Mouse (Mus musculus) neural tube, embryonic 12.5 days (tissue): ENCODE measurements at regions not wholly inside any gene's neighbourhood (a gene's known extent, or its start where the extent isn't known, plus 50 kb on each side); places are given as distances from the start of the nearest gene placed in this dataset.

Experiments used
- ATAC-seq: fragments of 200-750 bp; cut with Nextera tagmentation; 2 replicates; pipeline ENCODE4 v1.8.0; 2017; ENCODE audit warnings: low read depth, mild to moderate bottlenecking, moderate TSS enrichment, moderate library complexity; ENCODE audit not compliant: low FRiP score
- H3K27ac ChIP-seq: fragments of 300-500 bp; sonication (generic); 2 replicates; pipeline ENCODE4 v1.5.1; 2016
- H3K27me3 ChIP-seq: fragments of 300-500 bp; sonication (generic); replicated peaks from 2 replicates; pipeline ENCODE4 v1.6.1; 2016; ENCODE audit warnings: mild to moderate bottlenecking
- H3K36me3 ChIP-seq: fragments of 300-500 bp; sonication (generic); 2 replicates; pipeline ENCODE4 v1.6.1; 2016; ENCODE audit warnings: mild to moderate bottlenecking
- H3K4me1 ChIP-seq: fragments of 300-500 bp; sonication (generic); 2 replicates; pipeline ENCODE4 v1.6.1; 2016
- H3K4me2 ChIP-seq: fragments of 300-500 bp; sonication (generic); replicated peaks from 2 replicates; pipeline ENCODE4 v1.6.1; 2016; ENCODE audit warnings: mild to moderate bottlenecking
- H3K4me3 ChIP-seq: fragments of 300-500 bp; sonication (generic); 2 replicates; pipeline ENCODE4 v1.5.1; 2016
- H3K9ac ChIP-seq: fragments of 300-500 bp; sonication (generic); 2 replicates; pipeline ENCODE4 v1.6.1; 2016; ENCODE audit warnings: mild to moderate bottlenecking
- H3K9me3 ChIP-seq: fragments of 300-500 bp; sonication (generic); 2 replicates; pipeline ENCODE4 v1.6.1; 2016; ENCODE audit warnings: mild to moderate bottlenecking
- WGBS: fragments of 180-500 bp; shearing (Covaris S2); methylation state at CpG from one replicate; pipeline ENCODE4 v1.1.7; 2016; 5-methylcytosine and 5-hydroxymethylcytosine counted together

DNA sequence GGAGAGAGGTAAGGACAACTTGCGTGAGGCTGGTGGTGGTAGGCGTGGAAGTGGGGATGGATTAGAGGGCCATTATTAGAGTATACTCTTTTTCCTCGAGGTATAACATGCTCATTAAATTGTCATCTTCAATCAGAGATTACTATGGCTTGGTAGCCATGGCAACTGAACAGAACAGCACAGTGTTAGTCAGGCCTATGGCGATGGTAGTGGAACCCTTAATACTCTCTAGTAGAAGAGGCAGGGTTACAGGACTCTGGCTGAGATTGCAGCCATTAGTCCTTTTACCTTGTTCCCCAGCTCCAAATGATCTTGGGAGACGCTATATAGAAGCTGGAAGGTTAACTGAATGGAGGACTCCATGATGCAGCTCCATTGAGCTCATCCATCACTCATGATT lies 131.5 kb downstream of the En1 start:
- H3K27me3 ChIP-seq: no peaks in the 10 kb centered on the region
- H3K9me3 ChIP-seq: no peaks in the 10 kb centered on the region
- H3K36me3 ChIP-seq: no peaks in the 10 kb centered on the region
- no peak overlapping the region for H3K4me3 ChIP-seq
- H3K4me2 ChIP-seq: no peak overlapping the region
- WGBS: 82% methylated on average over 5 of the region's 5 CpGs
- H3K4me1 ChIP-seq: no peaks in the 10 kb centered on the region
- no peak overlapping the region for H3K27ac ChIP-seq
- no peak overlapping the region for H3K9ac ChIP-seq
- no peak for ATAC-seq

DNA sequence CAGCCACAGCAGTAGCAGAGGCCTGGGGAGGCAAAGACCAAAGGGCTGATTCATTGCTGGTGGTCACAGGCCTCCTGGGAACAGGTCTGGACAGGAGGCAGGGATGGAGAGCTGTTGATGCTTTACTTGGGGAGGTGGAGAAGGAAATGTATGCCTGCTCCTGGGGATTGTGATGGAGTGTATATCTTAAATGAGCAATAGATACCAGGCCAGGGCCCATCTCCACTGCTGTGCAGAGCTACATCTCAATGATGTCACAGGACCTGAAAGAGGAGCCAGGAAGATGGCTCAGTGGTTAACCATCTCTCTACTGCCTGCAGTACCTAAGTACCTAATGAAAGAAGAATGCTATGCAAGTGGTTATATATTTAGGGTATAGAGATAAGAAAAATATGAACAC lies 132.6 kb downstream of the En1 start:
- H3K4me3 ChIP-seq: no peak overlapping the region
- ATAC-seq: no peak
- H3K27ac ChIP-seq: no peak overlapping the region
- no peak overlapping the region for H3K9ac ChIP-seq
- H3K4me1 ChIP-seq: no peaks in the 10 kb centered on the region
- H3K9me3 ChIP-seq: no peaks in the 10 kb centered on the region
- H3K4me2 ChIP-seq: no peak overlapping the region
- no peaks in the 10 kb centered on the region for H3K36me3 ChIP-seq
- no peaks in the 10 kb centered on the region for H3K27me3 ChIP-seq

DNA sequence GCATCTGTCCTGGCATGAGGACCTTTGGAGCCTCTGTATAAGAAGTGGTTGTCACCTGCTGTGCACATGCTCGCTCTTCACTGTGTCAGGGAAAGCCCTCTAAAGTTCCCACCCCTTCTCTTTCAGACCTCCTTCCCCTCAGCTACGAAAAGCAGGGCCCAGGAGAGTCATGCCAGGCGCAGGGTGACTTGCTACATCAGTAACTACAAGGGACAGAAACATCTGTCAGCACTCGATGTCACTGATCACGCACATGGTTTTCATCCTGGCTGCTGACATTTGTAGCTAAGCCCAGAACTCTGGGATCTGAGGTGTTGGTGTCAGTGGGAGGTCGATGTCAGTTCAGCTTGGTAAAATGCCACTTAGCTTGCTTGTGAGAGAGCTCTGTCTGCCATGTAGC lies 137.3 kb downstream of the En1 start:
- H3K9me3 ChIP-seq: no peaks in the 10 kb centered on the region
- H3K4me1 ChIP-seq: no peaks in the 10 kb centered on the region
- H3K36me3 ChIP-seq: no peaks in the 10 kb centered on the region
- ATAC-seq: no peak
- H3K9ac ChIP-seq: no peak overlapping the region
- H3K4me2 ChIP-seq: no peak overlapping the region
- 70% methylated on average over 6 of the region's 6 CpGs for WGBS
- no peaks in the 10 kb centered on the region for H3K27me3 ChIP-seq
- H3K4me3 ChIP-seq: no peak overlapping the region
- no peak overlapping the region for H3K27ac ChIP-seq

DNA sequence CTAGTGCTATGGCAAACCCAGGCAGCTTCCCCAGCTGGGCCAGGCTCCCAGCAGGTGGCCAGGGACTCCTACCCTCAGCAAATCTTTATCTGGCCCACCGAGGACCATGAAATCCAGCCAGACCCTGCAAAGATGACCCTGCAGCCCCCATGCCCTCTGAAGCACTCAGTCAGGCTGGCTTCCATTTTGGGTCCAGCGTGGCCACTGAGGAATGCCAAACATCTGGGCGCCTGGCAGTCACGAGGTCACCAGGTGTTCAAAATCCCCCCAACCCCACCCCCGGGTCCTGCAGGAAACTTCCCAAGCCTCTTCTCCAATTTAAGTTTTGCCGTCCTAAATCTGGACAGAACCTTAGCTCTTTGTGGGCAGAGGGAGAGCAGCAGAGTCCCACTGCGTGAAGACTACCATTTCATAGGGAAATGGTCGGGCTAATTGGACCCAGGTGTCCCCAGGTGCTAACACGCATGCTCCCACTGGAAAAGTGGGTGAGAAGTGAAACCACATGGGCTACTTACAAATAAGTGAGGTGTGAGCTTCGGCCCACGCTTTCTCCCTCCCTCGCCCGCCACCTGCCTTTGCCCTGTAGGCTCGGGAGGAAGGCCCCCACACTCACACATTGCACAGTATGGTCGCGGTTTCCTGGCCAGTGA lies 139.0 kb downstream of the En1 start:
- Histone ChIP-seq H3K27ac (no peak overlapping the region), H3K27me3 (no peaks in the 10 kb centered on the region), H3K4me2 (no peak overlapping the region), H3K4me3 (no peak overlapping the region), H3K9ac (no peak overlapping the region), H3K4me1 (no peaks in the 10 kb centered on the region), H3K9me3 (no peaks in the 10 kb centered on the region), H3K36me3 (no peaks in the 10 kb centered on the region)
- WGBS: 83% methylated on average over 16 of the region's 16 CpGs
- ATAC-seq: no peak

DNA sequence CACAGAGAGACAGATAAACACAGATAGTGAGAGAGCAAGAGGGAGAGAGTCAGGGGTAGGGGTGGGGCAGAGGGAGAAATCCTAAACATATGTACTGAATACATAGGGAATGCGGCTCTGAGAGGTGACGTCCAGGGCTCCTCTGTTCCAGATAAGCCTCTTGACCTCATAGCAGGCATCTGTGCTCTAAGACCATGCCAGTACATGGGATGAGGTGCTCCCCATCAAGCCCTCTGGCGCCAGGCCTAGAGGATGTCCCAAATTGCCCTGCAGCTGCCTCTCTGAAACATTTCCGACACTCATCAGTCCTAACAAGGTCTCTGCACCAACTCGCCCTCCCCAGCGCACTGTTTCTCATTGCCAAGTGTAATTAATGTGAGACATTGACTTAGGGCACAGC lies 146.7 kb downstream of the En1 start:
- H3K4me1 ChIP-seq: no peaks in the 10 kb centered on the region
- H3K36me3 ChIP-seq: no peaks in the 10 kb centered on the region
- WGBS: 85% methylated on average over 6 of the region's 6 CpGs
- no peak overlapping the region for H3K4me3 ChIP-seq
- H3K9ac ChIP-seq: no peak overlapping the region
- H3K9me3 ChIP-seq: no peaks in the 10 kb centered on the region
- no peak overlapping the region for H3K27ac ChIP-seq
- no peaks in the 10 kb centered on the region for H3K27me3 ChIP-seq
- H3K4me2 ChIP-seq: no peak overlapping the region
- ATAC-seq: no peak

DNA sequence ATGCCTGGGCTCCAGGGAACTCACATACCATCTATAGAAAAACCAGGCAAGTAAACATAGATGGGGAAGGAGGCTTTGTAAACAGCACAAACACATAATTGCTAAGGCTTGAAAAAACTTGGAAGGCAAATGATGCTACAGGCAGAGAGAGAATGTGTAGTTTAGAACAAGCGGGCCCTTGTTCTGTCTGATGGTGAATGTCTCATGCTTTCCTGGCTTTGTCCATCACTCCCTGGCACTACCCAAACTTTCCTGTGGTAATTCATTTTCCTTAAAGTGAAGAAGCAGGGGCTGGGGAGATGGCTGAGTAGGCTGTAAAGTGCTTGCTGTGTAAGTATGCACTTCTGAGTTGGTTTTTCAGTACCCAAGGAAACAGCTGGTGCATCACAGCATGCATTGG lies 151.2 kb downstream of the En1 start:
- ATAC-seq: no peak
- WGBS: 95% methylated on average over 1 of the region's 1 CpGs

DNA sequence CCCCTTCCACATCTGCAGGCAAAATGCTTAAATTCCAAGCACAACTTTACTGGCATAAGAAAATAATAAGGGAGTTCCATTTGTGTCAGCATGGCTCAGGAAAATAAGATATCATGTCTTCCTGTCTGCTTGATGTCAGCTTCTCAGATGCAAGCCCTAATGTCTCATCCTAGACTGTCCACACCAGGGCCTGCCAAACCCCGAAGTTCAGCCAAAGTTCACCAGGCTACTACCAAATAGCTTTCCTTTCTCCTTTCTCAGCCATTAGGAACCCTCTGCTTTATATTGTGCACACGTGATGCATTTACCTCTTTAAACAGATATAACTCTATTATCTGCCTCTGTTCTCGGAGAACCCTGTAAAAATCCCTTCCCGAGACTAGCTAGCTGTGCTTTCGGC lies 152.1 kb downstream of the En1 start:
- ATAC-seq: no peak
- no peak overlapping the region for H3K4me2 ChIP-seq

More for the DNA sequence above, 151.2 kb downstream of the En1 start:
- no peaks in the 10 kb centered on the region for H3K36me3 ChIP-seq
- no peaks in the 10 kb centered on the region for H3K4me1 ChIP-seq
- no peak overlapping the region for H3K4me2 ChIP-seq
- no peak overlapping the region for H3K9ac ChIP-seq
- H3K9me3 ChIP-seq: no peaks in the 10 kb centered on the region
- no peaks in the 10 kb centered on the region for H3K27me3 ChIP-seq
- H3K27ac ChIP-seq: no peak overlapping the region
- no peak overlapping the region for H3K4me3 ChIP-seq

DNA sequence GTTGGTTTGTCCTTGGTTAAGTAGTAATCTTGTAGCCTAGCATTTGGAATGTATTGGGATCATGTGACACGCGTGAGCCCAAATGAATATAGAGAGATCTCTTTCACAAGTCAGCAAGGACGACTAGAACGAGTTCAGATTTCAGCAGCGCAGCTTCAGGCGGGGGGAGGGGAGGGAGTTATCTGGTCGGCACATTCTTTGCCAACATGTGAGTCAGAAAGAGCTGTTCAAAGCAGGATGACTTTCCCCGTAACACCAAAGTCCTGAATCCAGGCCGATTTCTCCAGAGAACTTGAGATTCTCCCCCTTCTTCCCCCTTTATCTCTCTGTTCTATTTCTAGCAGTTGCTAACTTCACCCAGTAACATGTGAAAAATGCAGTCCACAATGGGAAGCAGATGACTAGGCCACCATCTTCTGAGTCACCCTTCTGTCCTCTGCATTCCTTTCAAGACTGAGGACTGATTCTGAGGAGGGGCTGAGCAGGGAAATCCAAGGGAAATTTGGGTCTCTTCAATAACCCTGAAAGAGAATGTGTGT lies 155.1 kb downstream of the En1 start:
- 68% methylated on average over 9 of the region's 9 CpGs for WGBS
- no peak for ATAC-seq

More for the DNA sequence above, 152.1 kb downstream of the En1 start:
- Histone ChIP-seq H3K36me3 (no peaks in the 10 kb centered on the region), H3K27me3 (no peaks in the 10 kb centered on the region), H3K4me1 (no peaks in the 10 kb centered on the region), H3K27ac (no peak overlapping the region), H3K9me3 (no peaks in the 10 kb centered on the region), H3K4me3 (no peak overlapping the region), H3K9ac (no peak overlapping the region)
- WGBS: 81% methylated on average over 5 of the region's 5 CpGs

DNA sequence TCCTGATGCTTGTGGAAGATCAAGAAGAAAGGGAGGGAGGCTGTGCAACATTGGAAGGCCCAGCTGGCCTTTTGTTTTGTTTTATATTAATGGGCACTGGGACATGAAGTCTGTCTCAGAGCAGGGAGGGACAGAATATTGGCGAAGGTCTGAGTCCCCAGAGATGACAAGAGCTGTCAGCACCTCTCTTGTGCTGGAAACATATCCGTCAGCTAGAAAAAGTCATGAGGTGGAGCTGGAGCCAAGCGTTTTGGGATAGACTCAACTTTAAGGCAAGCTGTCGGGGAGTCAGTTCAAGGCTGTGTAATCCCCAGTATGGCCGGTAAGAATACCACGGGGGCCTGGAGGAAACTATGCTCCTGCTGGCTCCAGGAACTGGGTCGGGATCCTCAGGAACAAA lies 156.0 kb downstream of the En1 start:
- Histone ChIP-seq H3K27me3 (no peaks in the 10 kb centered on the region), H3K36me3 (no peaks in the 10 kb centered on the region), H3K27ac (no peak overlapping the region), H3K4me2 (no peak overlapping the region), H3K4me1 (no peaks in the 10 kb centered on the region), H3K9me3 (no peaks in the 10 kb centered on the region), H3K4me3 (no peak overlapping the region), H3K9ac (no peak overlapping the region)
- WGBS: 77% methylated on average over 7 of the region's 7 CpGs
- ATAC-seq: no peak

More for the DNA sequence above, 155.1 kb downstream of the En1 start:
- H3K4me2 ChIP-seq: no peak overlapping the region
- H3K9ac ChIP-seq: no peak overlapping the region
- no peak overlapping the region for H3K4me3 ChIP-seq
- no peaks in the 10 kb centered on the region for H3K27me3 ChIP-seq
- H3K9me3 ChIP-seq: no peaks in the 10 kb centered on the region
- H3K4me1 ChIP-seq: no peaks in the 10 kb centered on the region
- H3K27ac ChIP-seq: no peak overlapping the region
- no peaks in the 10 kb centered on the region for H3K36me3 ChIP-seq

DNA sequence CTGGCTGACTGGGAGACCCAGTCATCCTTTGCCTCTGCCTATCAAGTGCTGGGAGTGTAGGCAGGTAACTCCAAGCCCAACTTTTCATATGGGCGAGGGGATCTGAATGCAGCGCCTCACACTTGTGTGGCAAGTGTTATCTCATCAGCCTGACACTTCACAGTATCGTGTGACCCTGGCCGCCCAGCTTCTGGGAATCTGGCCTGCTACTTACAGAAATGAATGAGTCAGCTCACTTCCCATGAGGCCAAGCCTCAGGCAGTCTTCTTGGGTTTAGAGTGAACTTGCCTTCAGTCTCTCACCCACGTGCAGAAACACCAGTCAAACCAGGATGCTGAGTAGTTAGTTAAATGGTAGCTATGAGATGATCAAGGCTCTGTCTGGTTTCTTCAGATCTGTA lies 156.5 kb downstream of the En1 start:
- Histone ChIP-seq H3K27me3 (no peaks in the 10 kb centered on the region), H3K9me3 (no peaks in the 10 kb centered on the region), H3K27ac (no peak overlapping the region), H3K4me3 (no peak overlapping the region), H3K4me2 (no peak overlapping the region), H3K36me3 (no peaks in the 10 kb centered on the region), H3K4me1 (no peaks in the 10 kb centered on the region), H3K9ac (no peak overlapping the region)
- no peak for ATAC-seq
- WGBS: 80% methylated on average over 5 of the region's 5 CpGs

DNA sequence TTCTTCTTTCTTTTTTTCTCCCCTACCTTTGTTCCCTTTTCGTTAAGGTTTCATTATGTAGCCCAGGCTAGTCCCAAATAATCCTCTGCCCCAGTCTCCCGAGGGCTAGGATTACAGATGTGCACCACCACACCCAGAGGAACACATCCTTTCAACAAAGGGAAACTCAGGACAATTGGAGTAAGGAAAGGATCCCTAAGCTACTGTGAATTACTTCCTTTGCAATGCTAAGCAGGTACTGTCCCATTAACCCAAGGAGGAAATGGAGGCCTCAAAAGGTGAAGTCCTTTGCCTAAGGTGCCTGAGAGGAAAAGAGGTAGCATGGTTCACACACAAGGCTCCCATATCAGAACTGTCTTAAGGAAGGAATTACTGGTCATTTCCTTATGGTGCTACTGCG lies 157.2 kb downstream of the En1 start:
- Histone ChIP-seq H3K4me2 (no peak overlapping the region), H3K27ac (no peak overlapping the region), H3K4me1 (no peaks in the 10 kb centered on the region), H3K9me3 (no peaks in the 10 kb centered on the region), H3K4me3 (no peak overlapping the region), H3K27me3 (no peaks in the 10 kb centered on the region), H3K36me3 (no peaks in the 10 kb centered on the region), H3K9ac (no peak overlapping the region)
- WGBS: 77% methylated on average over 3 of the region's 3 CpGs
- ATAC-seq: no peak

DNA sequence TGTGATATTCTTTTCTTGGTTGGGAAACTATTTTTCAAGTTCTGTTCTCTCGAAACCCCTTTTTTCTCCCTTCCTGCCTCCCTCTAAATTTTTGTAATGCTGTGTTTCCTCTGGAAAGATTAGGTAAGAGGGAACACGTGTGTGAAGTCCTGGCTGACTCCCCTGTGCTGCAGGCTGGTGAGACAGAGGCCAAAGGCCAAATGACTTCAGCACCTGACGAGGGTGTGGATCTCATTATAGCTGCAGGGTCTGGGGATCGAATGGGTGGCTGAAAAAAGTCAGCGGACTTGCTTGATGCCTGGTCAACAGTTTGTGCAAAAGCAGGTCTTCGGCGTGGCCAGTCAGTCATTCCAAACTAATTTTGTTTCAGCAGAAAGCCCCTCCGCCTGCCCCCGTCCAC lies 159.1 kb downstream of the En1 start:
- H3K36me3 ChIP-seq: no peaks in the 10 kb centered on the region
- H3K27ac ChIP-seq: no peak overlapping the region
- H3K4me1 ChIP-seq: no peaks in the 10 kb centered on the region
- no peak for ATAC-seq
- no peak overlapping the region for H3K4me2 ChIP-seq
- WGBS: 67% methylated on average over 9 of the region's 9 CpGs
- no peaks in the 10 kb centered on the region for H3K27me3 ChIP-seq
- no peak overlapping the region for H3K4me3 ChIP-seq
- no peak overlapping the region for H3K9ac ChIP-seq
- no peaks in the 10 kb centered on the region for H3K9me3 ChIP-seq

DNA sequence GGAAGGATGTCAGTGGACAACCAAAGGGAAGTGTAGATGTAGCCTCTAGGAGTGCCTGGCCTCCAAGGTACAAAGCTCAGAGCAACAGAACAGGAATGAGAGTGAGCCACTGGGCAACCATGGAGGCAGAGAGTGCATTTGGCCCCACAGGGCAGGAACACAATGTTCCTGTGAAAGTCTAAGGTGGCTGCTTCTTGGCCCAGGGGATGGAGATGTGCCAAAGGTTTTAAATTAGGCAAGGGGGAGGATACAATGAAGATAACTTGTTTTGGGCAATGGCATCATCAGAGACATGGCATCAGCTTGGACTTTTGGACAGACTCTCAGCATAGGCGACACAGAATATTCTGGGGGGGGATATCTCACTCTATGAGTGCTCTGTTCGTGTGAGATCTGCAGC lies 160.3 kb downstream of the En1 start:
- Histone ChIP-seq H3K4me3 (no peak overlapping the region), H3K4me1 (no peaks in the 10 kb centered on the region), H3K9ac (no peak overlapping the region), H3K27me3 (no peaks in the 10 kb centered on the region), H3K4me2 (no peak overlapping the region), H3K27ac (no peak overlapping the region), H3K9me3 (no peaks in the 10 kb centered on the region), H3K36me3 (no peaks in the 10 kb centered on the region)
- no peak for ATAC-seq
- 84% methylated on average over 2 of the region's 2 CpGs for WGBS
